Mouse (Mus musculus) fat pad, adult 2 months (tissue): ENCODE results near the gene Klrb1c.
A peak's percentile ranks its signal among the peaks of the same experiment; 100 is the strongest.
"Not testable (repeated sequence)": the region's sequence is repeated elsewhere in the genome, so short reads cannot be mapped to it uniquely, and the experiment has no call there.

ENCODE experiments used
- DNase-seq: peaks from one replicate; pipeline ENCODE4 v3.0.0-alpha.2; 2011; ENCODE audit warnings: low read depth, low spot score; ENCODE audit errors: extremely low read depth

Klrb1c gene

DNA sequence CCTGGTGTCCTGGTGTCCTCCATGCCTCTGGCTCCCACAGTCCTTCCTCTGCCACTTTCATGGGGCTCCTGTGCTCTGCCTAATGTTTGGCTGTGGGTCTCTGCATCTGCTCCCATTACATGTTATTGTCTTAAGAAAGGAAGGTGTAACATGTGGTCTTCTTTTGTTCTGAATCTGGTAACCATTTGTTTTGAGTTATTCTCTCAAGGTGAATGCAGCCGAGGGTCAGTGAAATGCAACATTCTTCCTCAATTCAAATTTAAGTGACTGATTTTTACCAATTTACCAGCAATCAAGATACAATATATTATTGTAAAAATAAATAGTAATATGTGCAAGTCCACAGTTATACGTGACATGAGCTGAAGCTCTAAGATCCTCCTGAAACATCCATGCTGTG lies at the start of gene Klrb1c:
Gene Klrb1c (minus strand): TSS at position 101 of the 400 bp plus-strand sequence.
- DNase-seq, result no peak

DNA sequence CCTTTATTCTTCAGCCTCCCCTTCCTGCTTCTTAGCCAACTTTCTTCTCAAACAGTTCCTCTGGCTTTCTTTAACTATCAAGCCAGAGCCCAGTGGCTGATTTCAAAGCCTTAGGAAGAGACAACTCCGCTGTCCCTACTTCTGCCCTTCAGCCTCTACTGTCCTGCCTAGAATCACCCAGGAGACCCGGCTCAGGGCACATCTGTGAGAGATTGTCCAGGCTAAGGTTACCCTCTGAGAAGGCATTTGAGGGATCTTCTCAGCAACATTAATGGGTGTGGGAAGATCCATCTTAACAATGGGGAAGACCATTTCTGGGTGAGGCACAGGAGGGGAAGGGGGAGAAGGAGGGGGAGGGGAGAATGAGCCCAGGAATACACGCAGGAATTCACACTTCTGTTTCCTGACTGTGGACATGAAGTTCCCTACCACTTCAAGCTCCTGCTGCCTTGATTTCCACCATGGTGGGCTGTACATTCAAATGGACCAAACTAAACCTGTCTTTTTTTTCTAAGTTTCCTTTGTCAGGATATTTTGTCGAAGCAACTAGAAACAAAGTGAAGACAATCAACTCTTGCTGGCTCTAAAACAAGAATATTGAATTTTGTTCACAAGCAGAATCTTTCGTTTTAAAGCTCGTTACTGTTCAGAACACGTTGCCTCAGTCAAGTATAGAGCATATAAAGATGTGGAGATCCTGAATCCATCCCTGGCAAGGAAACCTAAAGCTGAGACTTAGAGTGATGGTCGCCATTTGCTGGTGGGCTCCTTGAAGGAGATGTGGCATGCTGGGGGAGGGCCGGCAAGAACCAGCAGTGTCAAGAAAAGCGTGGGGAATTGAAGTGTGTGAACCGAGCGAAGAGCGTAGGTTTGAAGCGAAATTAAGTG lies 48.7 kb upstream of the Klrb1c start:
- no peak for DNase-seq

- no peak for DNase-seq
Measured at GRCm38 (mm10) chr6:128836955-128837334, 47.9 kb upstream of the Klrb1c start.

GRCm38 (mm10) chr6:128836191-128836954 lies 47.4 kb upstream of the Klrb1c start:
- DNase-seq, result no peak

DNA sequence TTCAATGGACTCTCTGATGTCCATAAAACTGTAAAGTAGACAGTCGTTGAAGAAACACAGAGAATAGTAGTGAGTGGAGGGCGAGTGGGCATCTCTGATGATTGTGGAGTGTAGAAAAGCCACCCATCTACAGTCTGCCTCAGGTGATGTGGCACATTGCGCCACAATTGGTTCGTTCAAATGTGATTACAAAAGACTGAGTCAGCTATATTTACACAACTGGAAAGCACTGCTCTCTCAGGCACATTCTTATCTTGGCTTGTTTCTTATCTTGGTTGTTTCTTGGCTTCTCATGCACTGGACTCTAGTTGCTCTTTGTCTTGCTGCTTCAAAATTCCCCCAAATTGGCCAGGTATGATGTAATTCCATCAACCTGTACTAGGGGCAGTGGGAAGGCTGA lies 46.6 kb upstream of the Klrb1c start:
- no peak for DNase-seq

- DNase-seq, result no peak
Measured at GRCm38 (mm10) chr6:128833046-128833445, 44.0 kb upstream of the Klrb1c start.

GRCm38 (mm10) chr6:128829837-128830236 lies 40.8 kb upstream of the Klrb1c start:
- no peak for DNase-seq

- no peak for DNase-seq
Measured at GRCm38 (mm10) chr6:128826781-128827180, 37.8 kb upstream of the Klrb1c start.

GRCm38 (mm10) chr6:128826132-128826531 lies 37.1 kb upstream of the Klrb1c start, which contains the start of the genes Gm44511 and Klrb1b:
TSS of gene Gm44511 (minus strand) at chr6:128826315.
TSS of gene Klrb1b (minus strand) at chr6:128826331.
- no peak for DNase-seq

GRCm38 (mm10) chr6:128818083-128818802 lies 29.2 kb upstream of the Klrb1c start:
- no peak for DNase-seq

- no peak for DNase-seq
Measured at GRCm38 (mm10) chr6:128808532-128808931, 19.5 kb upstream of the Klrb1c start.

- DNase-seq, result no peak
Measured at GRCm38 (mm10) chr6:128807021-128807420, 18.0 kb upstream of the Klrb1c start.

GRCm38 (mm10) chr6:128804823-128805640 lies 16.0 kb upstream of the Klrb1c start:
- not testable (repeated sequence) for DNase-seq

GRCm38 (mm10) chr6:128802999-128803857 lies 14.2 kb upstream of the Klrb1c start:
- DNase-seq, result peak; percentile 76

DNA sequence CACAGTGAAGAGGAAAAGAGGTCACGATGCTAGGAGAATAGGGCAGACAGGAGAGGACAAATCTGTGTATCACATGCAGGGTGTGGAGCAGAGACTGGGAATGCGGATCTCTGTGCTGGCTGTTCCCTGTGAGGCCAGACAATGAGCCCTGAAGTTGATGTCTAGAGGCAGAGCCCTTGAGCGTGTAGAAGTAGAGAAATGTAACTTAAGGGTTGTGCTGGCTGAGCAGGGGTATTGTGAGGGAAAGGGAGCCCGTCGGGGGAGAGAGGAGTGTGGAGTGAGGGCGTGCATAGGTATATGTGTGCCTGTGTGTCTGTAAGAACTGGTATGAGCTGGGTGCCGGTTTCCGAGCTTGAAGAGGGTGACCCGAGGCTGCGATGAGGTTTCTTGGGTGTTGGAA lies 13.5 kb upstream of the Klrb1c start:
- DNase-seq, result no peak

DNA sequence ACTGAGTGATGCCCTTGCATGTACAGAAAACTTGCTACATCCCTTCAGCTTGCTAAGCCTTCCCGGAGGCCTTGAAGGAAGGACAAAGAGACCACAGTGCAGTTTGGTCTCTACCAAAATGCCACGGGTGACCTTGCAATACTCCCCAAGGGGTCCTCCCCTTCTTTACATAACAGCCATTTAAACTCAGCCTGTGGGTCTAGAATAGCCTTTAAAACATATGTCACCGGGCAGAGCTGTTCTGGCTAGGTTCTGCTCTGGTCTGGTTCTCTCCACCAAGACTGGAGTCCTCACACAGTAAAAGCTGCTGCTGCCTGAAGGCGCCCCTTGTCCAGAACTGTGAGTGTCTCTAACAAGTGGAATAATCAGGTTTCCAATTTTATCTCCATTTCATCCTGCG lies 11.7 kb upstream of the Klrb1c start:
- DNase-seq, result not testable (repeated sequence)

GRCm38 (mm10) chr6:128799896-128800270 lies 10.9 kb upstream of the Klrb1c start:
- DNase-seq, result no peak

DNA sequence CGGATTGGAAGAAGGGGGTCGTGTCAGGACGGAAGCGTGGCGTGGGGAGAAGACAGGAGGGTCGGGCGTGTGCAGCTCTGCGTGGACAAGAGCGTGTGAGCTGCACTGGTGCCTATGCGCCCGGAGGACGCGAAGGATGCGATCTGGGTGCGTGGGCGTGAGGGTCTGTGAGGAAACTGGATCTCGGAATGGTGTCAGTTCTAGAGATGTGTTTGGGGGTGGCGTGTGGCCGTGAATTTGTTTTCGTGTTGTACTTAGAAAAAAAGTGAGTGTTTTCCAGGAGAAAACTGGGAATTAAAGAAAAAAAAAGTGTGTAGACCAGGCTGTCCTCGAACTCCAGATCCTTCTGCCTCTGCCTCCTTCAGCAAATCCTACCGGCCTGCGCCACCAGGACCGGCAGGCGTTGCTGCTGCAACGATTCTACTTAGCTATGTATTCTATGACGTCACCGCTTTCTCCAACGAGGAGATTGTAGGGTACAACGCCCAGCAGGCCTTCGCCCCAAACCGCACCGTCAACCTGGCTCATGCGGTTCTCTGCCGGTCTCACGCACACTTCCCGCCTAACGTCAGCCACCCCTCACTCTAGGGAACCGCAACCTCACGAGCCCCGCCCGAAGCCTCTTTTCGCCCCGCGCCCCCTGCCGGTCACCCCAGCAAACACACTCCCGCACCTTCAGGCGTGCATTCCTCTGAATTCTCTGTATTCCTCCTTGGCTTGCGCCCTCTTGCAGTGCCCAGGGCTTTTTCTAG lies 10.3 kb upstream of the Klrb1c start:
- DNase-seq, result not testable (repeated sequence)

DNA sequence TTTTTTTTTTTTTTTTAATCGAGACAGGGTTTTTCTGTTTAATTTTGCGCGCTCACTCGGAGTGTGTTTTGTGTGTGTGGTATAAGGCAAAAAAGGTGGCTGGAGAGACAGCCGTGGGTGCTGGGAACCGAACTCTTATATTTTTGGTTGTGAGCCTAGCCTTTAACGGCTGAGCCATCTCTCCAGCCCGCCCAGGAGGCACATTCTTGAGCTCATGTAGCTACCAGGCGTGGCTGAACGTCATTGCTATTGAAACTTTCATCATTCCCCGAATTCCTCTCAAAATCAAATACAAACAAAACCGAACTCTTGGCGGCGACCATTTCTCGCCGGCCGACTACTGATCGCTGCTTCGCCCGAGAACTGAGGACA lies 9.7 kb upstream of the Klrb1c start:
- DNase-seq, result not testable (repeated sequence)
